Mouse (Mus musculus) C2C12 (cell line): ENCODE measurements at regions not wholly inside any gene's neighbourhood (a gene's known extent, or its start where the extent isn't known, plus 50 kb on each side); places are given as distances from the start of the nearest gene placed in this dataset.

Experiments used
- CTCF ChIP-seq: IDR thresholded peaks from one replicate; pipeline ENCODE4 v1.5.1; 2011; ENCODE audit not compliant: control insufficient read depth, insufficient read depth, insufficient read length
- FOSL1 ChIP-seq: IDR thresholded peaks from one replicate; pipeline ENCODE4 v1.8.0; 2011; ENCODE audit warnings: mild to moderate bottlenecking, low read length; ENCODE audit not compliant: poor library complexity, insufficient read depth, severe bottlenecking
- MAX ChIP-seq: IDR thresholded peaks from one replicate; pipeline ENCODE4 v1.6.1; 2011; ENCODE audit warnings: mild to moderate bottlenecking, control low read depth
- MYOG ChIP-seq: IDR thresholded peaks from one replicate; pipeline ENCODE4 v1.6.1; 2011; ENCODE audit not compliant: control insufficient read depth, insufficient read length; ENCODE audit errors: extremely low read depth
- USF1 ChIP-seq: IDR thresholded peaks from one replicate; pipeline ENCODE4 v1.6.1; 2011; ENCODE audit warnings: low read depth, mild to moderate bottlenecking, control low read depth, moderate library complexity

DNA sequence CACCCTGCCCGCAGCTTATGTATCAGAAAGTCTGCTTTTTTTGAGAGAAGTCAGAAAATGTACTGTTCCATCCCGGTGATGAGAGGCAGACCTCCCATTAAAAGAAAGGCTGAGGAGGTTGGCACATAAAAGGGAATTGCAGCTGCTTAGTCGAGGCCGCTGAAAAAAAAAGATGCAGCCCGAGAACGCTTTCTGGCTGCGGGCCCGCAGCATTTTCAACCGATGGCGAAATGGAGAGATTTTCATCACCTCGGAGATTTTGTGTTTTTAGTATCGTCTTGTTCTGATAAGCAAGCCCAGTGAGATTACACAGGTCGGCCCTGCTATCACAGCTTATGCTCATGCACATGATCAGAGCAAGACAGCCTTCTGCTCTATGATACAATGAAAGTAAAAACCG lies 145.1 kb upstream of the Frg1 start:
- no peak for TF ChIP-seq CTCF
- no peak for TF ChIP-seq USF1
- no peak for TF ChIP-seq MAX
- TF ChIP-seq FOSL1: no peak
- TF ChIP-seq MYOG: no peak
